Mouse (Mus musculus): ENCODE measurements around the gene Ccrl2.

Ccrl2 gene

DNA sequence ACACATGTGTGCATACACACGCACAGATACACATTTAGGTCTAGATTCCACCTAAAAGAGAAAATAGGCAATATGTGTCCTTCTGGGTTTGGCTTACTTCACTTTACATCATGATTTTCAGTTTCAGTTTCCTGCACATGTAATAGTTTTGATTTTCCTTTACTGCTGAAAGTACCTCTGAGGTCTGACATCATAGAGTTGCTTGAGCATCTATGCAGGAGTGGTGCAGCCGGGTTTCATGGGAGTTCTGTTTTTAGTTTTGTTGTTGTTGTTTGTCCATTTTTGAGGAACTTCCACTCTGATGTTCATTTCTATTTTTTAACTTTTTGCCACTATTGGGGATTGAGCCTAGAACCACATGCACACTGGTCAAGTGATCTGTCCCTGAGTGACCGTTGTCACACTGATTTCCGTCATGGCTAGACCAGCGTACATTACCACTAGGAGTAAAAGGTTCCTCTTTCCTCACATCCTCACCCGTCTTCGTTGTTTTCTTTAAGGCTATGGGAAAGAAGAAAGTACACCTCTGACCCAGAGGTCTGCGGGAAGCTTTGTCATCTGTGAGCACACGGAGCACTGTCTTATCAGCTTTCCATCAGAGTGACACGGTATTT is 1.7 kb upstream of the Ccrl2 start:
- no peak for DNase-seq

GRCm38 (mm10) chr9:111057544-111058370 is 438 bp upstream of the Ccrl2 start:
- DNase-seq = no peak

GRCm38 (mm10) chr9:111056519-111056797 is 861 bp downstream of the Ccrl2 start:
- DNase-seq = no peak

DNA sequence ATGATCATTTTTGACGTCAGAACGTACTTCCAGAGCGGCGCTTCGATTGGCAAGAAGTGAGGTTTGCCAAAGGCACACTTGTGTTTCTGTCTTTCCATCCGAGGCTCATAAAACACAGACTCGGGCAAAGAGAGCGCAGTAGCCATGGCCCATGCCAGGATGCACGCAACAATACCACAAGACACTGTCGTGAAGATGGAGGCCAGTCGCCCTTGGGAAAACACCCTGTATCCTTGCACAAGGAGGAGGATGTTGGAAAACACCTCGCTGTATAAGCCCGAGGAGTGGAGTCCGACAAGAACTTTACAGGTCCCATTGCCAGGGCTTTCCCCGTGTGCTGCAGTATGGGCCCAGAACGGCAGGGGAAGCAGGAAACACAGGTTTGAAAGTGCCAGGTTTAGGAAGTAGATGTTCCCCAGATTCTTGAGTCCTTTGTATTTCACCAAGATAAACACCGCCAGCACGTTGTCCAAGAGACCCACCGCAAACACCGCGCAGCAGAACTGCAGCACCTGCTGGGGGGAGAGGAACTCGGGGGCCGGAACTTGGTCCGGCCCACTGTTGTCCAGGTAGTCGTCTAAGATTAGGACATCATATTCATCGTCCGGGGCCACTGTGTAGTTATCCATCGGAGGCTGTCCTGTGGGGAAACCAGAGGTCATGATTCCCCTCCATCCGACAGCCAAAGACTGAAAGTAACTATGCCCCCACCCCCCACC is 1.4 kb downstream of the Ccrl2 start:
- DNase-seq = no peak

DNA sequence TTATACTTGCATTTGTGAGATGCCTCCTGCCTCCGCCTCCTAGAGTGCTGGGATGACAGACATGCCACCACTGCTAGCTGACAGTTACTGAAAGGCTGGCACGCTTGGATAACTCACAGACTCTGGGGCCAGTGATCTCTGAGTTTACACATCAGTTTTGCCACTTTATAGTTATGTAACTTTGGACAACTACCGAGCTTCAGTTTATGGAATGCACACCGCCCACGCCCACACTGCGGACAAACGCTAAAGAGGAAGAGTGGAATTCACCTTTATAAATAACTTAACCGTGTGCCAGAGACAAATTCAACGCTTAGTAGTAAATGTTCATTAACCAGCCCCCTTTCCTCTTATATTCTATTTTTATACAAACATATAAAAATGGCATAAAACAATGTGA is 2.4 kb downstream of the Ccrl2 start:
- DNase-seq = no peak

GRCm38 (mm10) chr9:111048452-111048851 is 8.9 kb downstream of the Ccrl2 start:
- DNase-seq = no peak

- DNase-seq = no peak
Observed at GRCm38 (mm10) chr9:111047266-111047665, 10.1 kb downstream of the Ccrl2 start.

GRCm38 (mm10) chr9:111046222-111046621 is 11.1 kb downstream of the Ccrl2 start:
- DNase-seq = no peak

DNA sequence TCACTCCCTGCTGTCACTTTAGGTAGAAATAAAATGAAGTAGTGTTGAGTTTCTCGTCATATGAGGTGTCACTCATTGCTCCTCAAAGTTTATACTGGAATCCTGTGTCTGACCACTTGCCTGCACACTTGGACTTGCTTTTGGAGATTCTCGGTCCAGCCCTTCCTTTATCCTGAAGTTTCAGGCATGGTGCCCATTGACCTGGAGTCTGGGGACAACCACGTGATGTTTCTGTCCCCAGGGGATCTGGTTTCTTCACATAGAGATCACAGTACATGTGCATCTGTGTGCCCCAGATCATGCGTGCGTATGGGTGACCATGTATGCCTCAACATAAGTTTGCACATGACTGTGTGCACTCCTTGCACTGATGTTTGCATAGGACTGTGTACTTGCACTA is 15.1 kb downstream of the Ccrl2 start:
- no peak for DNase-seq

DNA sequence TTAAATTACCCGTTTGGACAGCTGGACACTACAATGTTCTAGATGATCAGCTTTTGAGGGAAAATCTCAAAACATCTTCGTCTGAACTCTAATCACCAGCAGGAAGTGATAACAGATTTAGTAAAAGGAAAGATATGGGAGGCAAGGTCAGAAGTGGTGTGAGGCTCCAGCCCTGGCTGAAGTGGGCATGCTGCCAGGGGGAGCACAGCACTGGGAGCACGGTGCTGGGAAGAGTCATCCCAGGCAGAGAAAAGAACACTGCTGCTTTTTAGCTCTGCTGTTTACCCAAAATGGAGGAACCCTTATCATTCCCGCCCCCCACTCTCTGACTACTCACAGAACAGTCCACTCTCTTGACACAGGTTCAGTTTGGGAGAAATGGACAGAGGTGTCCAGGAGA is 17.4 kb downstream of the Ccrl2 start:
- peak in 1 of 2 experiments; percentile 21 for DNase-seq

DNA sequence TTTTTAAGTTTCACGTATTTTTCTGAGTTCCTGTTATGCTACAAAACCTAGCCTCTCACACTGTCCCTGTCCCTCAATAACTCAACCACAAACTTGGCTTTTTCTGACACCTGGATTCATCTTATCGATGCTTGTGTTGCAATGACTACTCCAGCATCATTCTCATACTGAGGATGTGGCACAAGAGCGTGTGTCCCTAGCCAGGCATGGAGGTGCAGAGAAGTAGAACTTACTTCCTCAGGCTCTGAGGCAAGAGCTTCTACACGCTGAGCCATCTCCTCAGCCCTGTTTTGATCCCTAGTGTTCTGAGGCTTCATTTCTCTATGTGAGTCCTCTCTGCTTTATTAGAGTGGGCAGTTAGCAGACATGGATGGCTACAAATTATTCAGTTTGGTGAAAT is 23.6 kb downstream of the Ccrl2 start:
- DNase-seq = no peak

GRCm38 (mm10) chr9:111026791-111027190 is 30.5 kb downstream of the Ccrl2 start:
- no peak for DNase-seq

GRCm38 (mm10) chr9:111019022-111019421 is 38.3 kb downstream of the Ccrl2 start, which contains the start of gene Ltf:
Gene Ltf, plus strand, starts transcription at chr9:111019271.
- DNase-seq = no peak

DNA sequence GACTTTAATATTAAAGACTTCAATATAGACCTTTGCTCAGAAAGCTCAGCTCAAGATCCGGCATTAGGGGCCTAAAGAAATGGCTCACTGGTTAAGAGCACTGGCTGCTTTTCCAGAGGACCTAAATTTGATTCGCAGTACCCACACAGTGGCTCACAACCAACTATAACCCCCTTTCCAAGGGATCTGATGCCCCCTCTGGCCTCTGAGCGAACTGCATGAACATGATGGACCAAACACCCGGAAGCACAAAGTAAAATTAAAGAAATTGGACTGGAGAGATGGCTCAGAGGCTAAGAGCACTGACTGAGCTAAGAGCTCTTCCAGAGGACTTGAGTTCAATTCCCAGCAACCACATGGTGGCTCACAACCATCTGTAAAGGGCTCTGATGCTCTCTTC is 41.7 kb downstream of the Ccrl2 start:
- no peak for DNase-seq

GRCm38 (mm10) chr9:111012041-111012440 is 45.3 kb downstream of the Ccrl2 start:
- DNase-seq = no peak

- no peak for DNase-seq
Observed at GRCm38 (mm10) chr9:111011550-111011949, 45.8 kb downstream of the Ccrl2 start.

- no peak for DNase-seq
Observed at GRCm38 (mm10) chr9:111009763-111010162, 47.6 kb downstream of the Ccrl2 start.

GRCm38 (mm10) chr9:111006544-111006943 is 50.8 kb downstream of the Ccrl2 start:
- no peak for DNase-seq
